Mouse (Mus musculus): Measurements from ENCODE around the gene Ankrd53. TPM values are rescaled to one million over a fixed set of nuclear protein-coding genes. Genes with fewer than 3 reads are reported as not detected.
"Not testable (repeated sequence)": the region's sequence is repeated elsewhere in the genome, so short reads cannot be mapped to it uniquely, and the experiment has no call there.

Gene Ankrd53
- total RNA-seq, 2 experiments from 2014 or later: not detected

DNA sequence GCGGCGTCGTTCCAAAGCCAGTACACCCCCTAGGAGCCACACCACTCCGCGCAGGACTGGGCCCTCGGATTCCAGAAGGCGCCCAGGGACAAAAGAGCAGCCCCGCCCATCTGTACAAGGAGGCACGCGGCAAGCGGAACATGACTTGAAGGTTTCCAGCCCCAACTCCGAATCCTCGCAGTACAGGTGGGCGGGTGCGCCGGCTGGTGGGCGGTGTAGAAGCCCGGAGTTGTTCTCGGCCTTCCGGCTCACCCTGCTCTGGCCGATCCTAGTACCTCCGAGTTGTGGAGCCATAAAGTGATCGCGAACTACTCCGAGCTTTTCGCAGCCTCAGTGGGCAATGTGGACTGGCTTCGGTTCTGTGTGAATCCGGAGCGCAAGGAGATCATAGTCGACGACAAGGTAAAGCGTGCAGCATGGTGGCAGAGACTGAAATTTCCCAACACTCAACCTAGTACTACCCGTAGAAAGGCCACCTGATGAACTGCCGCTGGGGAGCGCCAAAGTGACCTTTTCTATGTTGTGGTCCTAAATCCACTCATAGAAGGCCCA, 512 bp downstream of the Ankrd53 start:
- DNase-seq (ENCODE audit: low spot score in 2 of 2): peak in 1 of 2 experiments; percentile 8

DNA sequence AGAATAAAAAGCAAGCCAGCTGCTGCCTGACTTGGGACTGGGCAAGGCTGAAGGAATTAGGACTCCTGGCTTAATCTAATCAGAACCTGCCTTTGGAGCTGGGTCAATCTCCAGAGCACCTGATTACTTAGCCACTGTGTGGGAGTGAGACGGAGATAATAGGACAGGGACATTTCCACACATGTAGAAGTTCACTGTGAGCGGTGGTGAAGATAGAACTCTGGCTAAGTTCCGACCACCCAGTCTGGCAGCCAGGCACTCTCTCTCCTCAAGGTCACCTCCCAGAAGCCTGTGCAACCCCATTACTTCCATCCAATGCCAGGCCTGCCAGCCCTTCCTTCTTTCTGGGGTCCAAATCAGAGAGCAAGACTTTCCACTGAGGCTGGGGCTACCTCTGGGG, 4.5 kb downstream of the Ankrd53 start:
- no peak for DNase-seq (ENCODE audit: low spot score in 2 of 2)

DNA sequence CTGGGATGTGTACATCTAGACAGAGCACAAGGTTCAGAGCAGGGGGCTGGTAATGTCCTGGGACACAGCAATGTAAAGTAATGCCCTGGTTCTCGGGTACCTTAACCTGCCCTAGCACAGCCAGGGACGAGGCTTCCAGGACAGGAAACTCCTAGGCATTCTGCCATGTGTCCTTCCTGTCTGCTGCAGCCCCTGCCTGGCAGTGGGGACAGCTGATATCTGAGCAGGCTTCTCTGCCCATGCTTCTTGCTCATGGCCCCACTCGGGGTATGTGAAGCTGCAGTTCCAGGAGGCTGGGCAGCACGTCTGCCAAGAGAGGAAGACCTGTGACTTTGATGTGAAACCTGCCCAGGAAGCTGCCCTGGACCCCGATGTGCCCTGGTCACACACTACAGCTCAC, 6.0 kb downstream of the Ankrd53 start:
- no peak for DNase-seq (ENCODE audit: low spot score in 2 of 2)

DNA sequence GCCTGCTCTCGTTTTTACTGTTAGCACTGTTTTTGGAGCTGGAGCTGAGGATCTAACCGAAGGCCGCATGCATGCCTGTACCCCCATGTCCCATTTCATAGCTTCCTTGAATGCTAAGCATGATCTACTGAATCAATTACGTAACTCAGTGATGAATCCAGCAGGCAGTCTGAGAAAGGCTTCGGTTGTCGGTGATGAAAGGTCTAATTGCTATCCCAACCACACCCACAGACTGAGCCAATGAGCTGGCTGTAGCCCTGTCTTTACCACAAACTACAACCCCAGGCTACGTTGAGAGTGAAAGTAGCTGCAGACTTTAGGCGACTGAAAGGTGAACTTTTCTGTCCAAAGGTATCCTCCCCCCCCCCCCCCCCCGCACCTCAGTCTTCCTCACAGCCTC, 11.7 kb downstream of the Ankrd53 start:
- DNase-seq (ENCODE audit: low spot score in 2 of 2): no peak

DNA sequence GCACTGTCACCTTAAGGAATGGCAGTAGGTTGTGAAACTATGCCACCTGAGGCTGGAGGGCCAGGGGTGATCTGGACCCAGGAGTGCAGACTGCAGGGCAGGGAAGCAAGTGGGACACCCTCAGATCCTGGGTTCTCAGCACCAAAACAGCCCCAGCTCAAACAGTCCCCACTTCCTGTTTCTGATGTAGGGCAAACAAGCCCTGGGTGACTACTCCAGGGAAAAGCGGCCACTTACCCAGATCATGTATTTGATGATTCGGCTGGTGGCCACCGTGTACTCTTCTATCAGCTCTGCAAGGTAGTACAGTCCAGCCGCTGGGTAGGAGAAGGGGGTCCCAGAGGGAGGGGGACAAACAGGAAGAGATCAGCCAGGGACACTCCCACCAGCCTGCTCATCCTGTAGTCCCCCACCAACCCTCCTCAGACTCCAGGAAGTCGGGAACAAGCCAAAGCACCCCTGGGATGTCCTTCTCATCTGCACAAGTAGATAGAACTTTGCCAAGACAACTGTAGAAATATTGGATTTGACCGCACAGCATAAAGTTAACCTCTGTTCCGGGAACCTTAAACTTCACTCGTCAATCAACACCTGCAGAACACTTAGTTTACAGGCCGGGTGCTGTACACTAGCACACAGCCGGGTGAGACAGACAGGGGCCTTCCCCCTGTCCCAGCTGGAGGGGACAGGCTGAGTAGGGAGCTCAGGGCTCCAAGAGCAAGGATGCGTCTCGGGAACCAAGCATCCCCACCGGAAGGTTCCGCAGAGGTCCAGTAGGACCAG, 12.5 kb downstream of the Ankrd53 start:
- DNase-seq (ENCODE audit: low spot score in 2 of 2): no peak

DNA sequence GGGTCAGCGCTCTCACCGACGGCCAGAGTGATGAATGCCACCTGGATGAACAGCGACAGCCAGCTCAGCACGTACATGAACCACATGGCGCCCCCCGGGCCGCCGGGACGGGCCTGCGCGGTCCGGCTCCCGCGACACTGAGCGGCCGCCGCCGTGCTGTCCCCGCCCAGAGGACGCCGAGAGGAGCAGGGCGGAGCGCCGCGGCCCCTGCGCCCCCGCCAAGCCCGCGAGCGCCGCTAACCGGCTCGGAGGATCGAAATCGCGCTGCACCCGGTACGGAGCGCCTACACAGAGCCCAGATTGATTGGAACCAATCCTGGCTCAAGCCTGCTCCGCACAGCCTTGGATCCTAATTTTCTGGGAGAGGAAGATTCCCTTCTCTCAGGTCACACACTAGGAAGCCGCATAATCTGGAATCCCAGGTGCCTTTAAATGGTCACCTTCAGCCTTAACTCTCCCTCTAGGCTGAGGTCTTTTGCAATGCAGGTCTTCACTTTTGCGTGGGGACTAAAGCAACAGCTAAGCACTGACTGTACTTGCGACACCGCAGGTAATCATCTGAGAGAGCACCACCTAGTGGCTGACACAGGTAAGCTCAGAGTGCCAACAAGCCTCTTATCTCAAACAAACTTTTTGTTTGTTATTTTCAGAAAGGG, 13.3 kb downstream of the Ankrd53 start, which contains the start of gene Tex261:
Tex261 (minus strand) TSS at position 176 of the 656 bp plus-strand sequence.
- peak; percentile 90 to 93 for DNase-seq (ENCODE audit: low spot score in 2 of 2)

DNA sequence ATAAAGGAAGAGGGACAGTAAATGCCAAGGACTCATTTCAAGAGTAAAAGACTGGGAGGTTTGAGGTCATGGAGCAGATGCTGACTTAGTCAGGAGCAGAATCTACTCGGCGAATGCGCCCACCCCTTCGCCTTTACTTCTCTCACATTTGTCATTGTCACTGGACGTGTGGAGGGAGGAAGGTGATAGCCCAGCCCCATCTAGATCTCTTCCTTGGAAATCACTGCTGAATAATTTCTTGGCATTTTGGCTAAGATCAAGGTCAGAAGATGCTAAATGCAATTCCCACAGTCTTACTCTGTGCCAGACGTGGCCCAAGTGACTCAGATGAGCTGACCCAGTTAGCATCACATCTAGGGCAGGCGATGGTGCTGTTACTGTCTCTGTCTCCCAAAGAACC, 15.9 kb downstream of the Ankrd53 start:
- DNase-seq (ENCODE audit: low spot score in 2 of 2): no peak

DNA sequence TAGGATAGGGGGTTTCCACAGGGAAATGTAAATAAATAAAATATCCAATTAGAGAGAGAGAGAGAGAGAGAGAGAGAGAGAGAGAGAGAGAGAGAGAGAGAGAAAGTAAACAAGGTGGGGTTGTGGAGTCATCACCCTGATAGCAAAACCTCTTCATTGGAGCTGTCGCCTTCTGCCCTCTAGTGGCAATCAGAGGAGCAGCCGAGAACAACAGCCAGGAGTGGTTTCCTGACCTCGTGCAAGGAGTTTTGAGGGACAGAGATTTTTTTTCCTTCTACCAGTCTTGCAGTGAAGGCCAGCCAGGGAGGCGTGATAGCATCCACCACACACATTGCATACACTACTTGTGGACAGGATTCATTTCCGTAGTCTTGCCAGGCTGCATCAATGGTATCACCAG, 16.6 kb downstream of the Ankrd53 start:
- DNase-seq (ENCODE audit: low spot score in 2 of 2): no peak

DNA sequence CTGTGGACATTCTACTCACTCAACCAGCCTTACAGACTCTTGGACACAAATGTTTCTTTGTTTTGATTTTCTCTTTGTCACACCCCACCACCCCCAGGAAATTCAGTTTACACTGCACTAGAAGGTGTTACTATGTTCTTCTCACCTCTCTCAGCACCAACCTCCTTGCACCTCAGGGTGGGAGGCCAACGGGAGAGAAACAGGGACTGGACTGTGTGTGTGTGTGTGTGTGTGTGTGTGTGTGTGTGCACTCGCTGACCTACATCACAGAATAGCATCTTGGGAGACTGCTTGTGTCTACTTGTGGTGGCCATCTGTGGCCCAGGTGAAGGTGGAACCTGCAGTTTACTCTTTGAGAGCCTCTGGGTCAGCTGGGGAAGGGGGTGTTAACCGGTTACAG, 24.0 kb downstream of the Ankrd53 start:
- DNase-seq (ENCODE audit: low spot score in 2 of 2): no peak

DNA sequence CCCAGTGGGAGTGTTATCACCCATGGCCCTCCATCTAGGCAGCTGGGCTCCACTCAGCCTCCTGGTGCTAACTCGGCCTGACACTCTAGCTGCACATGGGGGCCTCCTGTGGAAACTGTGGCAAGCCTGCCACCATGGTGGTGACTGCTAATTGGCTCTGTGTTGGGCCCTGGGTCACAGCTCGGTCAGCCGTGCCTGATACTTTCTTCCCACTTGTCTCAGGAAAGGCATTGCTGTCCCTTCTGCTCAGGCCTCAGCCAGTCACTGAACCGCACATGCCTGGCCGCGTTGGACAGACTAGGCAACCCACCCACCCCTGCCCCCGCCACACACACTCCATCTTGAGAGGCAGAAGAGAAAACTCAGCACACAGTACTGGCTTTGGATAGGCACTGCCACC, 26.1 kb downstream of the Ankrd53 start:
- no peak for DNase-seq (ENCODE audit: low spot score in 2 of 2)

DNA sequence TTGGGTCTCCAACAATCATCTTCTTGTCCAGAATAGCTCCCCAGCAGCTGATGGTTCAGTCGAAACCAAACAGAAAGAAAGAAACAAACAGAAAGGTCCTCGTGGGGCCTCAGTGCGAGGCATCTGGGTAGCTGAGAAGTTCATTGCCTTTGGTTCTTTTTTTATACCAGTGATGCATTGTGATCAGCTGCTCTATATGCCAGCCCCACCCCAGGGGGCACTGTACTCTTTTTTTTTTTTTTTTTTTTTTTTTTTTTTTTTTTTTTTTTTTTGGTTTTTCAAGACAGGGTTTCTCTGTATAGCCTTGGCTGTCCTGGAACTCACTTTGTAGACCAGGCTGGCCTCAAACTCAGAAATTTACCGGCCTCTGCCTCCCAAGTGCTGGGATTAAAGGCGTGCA, 28.1 kb downstream of the Ankrd53 start:
- DNase-seq (ENCODE audit: low spot score in 2 of 2): not testable (repeated sequence)

DNA sequence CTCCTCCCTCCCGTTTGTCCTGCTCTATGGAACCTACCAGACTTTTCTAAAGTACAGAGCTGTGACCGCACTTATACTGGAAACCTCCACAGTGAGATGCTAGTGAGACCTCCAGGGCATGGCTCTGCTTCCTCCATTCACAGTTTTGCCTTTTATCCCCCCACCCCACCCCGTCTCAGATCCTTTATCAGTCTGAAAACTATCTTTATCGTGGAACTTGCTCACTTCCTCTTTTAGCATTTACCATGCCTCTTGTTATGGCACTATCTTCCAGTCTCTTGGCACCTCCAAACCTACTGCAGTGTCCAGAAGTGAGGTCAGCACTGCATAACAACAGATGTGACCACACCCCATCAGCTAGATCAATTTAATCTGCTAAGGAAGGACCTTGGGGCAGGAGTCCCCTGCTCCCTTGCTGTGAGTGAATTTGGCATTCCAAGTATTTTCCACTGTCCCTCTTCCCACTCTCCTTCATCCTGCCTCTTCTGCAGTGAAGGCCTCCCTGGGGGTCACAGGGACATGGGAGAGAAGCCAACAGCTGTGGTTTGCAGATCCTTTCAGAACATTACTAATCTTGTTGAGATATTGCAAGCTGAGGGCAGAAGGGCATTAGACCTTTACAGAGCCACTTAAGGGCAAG, 28.9 kb downstream of the Ankrd53 start:
- no peak for DNase-seq (ENCODE audit: low spot score in 2 of 2)

DNA sequence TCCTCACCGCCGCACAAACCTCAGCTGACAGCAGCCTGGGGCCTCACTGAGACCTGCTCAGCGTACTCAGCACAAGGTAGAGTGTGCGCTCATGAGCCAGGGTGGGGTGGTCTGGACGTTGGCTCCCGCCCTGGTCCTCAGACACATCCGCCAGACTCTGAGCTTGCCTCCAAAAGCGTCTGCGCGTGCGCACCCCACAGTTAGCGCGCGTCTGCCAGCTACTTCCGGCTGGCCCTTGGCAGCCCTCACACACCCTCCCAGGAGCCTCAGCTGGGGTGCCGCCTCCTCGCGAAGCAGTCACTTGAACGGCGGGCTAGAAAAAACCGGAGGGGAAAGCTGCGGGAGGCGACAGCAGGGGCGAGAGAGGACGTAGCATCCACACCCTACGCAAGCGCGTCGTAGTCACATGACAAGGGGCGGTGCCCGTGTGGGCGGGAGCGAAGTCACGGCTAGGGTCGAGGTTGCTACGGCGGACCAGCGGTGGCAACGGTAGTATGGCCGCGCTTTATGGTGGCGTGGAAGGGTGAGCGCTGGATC, 32.4 kb downstream of the Ankrd53 start, which contains the start of gene Nagk:
Nagk (plus strand) TSS at position 223 of the 537 bp plus-strand sequence.
- DNase-seq (ENCODE audit: low spot score in 2 of 2): peak; percentile 89 to 92

DNA sequence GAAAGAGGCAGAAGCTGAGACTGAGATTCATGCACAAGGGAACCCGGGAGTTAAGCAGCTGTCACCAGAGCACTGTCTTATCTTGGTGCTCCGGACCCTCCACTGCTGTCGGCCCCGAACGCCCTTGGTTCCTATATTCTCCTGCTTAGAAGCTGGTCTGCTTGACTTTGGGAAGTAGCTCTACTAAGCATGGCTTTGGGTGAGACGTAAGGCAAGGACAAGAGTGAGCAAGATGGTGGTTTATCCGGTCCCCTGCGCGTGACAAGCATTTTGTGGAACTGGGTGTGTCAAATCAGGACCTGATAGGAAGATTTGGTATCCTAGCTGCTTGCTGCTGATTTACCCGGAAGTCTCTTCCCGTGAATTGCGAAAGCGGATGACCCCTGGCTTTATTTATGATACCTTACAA, 33.1 kb downstream of the Ankrd53 start:
- peak in 1 of 2 experiments; percentile 28 for DNase-seq (ENCODE audit: low spot score in 2 of 2)

DNA sequence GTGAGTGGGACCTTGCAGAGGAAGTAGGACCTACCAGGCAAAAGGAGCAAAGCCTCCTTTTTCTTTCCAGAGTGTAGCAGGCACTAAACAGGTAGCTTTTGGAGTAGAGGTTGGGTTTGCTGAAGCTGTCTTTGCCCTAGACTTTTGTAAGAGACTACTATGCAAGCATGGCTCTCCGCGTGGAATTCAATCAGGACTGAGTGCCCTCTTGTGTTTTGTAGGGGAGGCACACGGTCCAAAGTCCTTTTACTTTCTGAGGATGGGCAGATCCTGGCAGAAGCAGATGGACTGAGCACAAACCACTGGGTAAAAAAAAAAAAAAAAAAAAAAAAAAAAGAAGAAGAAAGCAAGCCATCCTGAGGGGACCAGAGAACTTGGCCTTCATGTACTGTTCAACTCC, 34.2 kb downstream of the Ankrd53 start:
- no peak for DNase-seq (ENCODE audit: low spot score in 2 of 2)

DNA sequence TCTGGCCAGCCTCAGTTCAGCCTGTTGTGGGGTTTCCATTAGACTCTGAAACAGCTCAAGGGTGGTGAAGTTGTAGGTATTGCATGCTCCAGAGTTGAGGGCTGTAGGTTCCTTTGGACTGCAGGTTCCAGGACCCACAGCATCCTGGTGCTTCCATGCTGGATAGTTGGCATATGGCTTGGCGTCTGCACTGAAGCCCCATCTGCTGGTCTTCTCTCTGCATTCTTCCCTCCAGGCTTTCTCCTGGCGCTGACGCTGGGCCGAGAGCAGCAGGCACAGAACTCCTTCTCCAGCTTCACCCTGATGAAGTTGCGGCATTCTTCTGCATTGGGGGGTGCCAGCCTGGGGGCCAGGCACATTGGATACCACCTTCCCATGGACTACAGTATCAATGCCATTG, 39.6 kb downstream of the Ankrd53 start:
- no peak for DNase-seq (ENCODE audit: low spot score in 2 of 2)

DNA sequence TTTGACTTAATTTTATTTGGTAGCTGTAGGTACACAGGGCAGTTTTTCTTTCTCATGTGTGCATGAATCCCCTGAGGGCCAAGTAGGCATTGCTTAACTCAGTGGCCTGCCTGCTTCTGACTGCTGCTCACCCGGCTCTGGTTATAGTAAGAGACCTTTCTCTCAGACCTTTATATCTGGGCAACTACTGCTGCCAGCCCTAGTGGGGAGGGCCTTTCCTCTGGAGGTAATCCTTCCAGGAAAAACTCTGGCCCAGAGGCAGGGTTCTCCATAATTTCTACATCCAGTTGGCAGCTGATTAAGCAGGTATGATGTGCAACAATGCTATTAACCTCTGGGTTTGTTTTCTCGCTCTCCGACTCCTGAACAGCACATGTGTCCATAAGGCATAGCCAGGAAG, 40.4 kb downstream of the Ankrd53 start:
- no peak for DNase-seq (ENCODE audit: low spot score in 2 of 2)

DNA sequence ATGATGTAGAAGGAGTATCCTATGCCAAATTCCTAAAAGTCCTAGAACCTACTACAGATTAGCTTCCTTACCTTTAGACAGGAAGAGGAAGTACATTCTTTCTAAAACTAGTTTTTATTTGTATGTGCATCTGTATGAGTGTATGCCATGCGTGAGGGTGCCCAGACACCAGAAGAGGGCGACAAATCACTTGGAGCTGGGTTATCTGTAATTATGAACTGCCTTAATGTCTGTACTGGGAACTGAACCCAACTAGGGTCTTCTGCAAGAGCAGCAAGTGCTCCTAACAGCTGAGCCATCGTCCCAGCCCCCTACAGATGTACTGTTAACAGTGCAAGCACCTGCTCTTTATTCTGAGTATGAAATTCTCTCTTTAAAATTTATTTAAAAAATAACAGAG, 53.4 kb downstream of the Ankrd53 start:
- no peak for DNase-seq (ENCODE audit: low spot score in 2 of 2)
